Mouse (Mus musculus): ENCODE data around the gene Chrng. TPM values are rescaled to one million over a fixed set of nuclear protein-coding genes. Genes with fewer than 3 reads are reported as not detected.

The Chrng gene
- polyA plus RNA-seq, 1 experiment from 2014 or later = not detected

DNA sequence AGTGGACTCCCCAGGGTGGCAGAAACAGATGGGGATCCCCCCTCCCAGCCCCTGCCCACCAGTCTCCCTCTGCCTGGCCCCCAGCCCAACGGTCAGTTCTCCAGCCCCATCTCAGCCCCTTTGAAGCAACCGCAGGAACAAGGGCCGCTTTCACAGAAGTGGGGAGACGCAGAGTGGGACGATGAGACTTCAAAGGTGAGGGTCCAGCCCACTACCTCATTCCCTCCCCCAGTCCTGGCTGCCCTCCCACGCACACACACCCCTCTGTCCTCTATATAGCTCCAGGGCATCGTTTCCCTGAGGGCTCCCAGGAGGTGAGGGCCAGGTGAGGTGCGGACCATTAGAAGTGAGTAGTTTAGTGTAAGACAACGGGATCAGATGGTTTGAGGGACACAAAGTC is 21.4 kb upstream of the Chrng start, which contains the start of gene Prss56:
Prss56 (plus strand) TSS at position 301 of the 400 bp plus-strand sequence.
- Histone ChIP-seq H3K4me1 (replicated peaks; ENCODE audit: insufficient read depth, low read length) (no peaks in the 10 kb centered on the region), H3K27me3 (ENCODE audit: insufficient read depth, low read length) (peaks cover 30% of the 10 kb centered on the region), H3K27ac (no peak within 1 kb of the TSS), H3K9ac (ENCODE audit: low read depth, low read length) (no peak within 1 kb of the TSS), H3K9me3 (replicated peaks; ENCODE audit: low read length) (no peaks in the 10 kb centered on the region), H3K4me3 (replicated peaks; ENCODE audit: low read depth, low read length) (no peak within 1 kb of the TSS), H3K4me2 (ENCODE audit: low read length) (no peak within 1 kb of the TSS), H3K36me3 (ENCODE audit: insufficient read depth, low read length) (no peaks in the 10 kb centered on the region)
- TF ChIP-seq CTCF (IDR thresholded peaks at IDR 0.05; ENCODE audit: low read depth) = no peak
- WGBS = 26% methylated on average over 9 of the region's 9 CpGs
- ATAC-seq (replicated peaks; ENCODE audit: low FRiP score, low read depth) = no peak
- DNase-seq (ENCODE audit: low spot score) = no peak

DNA sequence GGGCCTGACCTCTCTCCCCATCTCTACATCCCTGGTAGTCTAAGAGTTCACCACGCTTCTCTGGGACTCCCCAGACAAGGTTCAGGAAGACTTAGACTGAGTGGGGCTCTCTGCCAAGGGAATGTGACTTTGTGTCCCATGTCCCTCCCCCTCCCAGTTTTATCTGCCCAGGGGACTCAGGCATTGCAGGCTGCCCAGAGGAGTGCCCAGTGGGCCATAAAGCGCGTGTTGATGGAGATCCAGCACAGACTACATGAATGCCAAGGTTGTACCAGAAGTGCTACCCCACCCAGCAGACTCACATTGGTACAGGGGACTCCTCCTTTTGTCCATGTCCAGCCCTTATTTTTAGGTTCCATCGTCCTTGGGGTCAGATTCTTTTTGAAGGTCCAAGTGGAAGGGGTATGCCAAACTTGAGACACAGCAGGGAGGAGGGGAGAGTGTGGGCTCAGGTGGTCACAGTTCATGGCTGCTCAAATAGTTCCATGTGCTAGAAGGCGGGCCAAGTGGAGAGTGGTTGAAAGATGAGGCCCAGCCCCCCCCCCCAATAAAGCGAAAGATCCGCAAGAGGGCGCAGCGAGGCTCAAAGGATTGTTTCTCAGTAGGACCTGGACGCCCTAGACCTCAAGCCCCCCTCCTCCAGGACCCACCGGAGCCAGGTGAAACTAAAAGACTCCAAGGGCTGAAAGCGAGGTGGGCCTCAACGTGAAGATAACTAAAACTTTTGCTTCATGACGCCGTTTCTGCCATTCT is 20.3 kb upstream of the Chrng start:
- H3K4me1 ChIP-seq (replicated peaks; ENCODE audit: insufficient read depth, low read length) = no peaks in the 10 kb centered on the region
- WGBS = 28% methylated on average over 15 of the region's 15 CpGs
- 0 out of 2 replicates have a peak, but pooled peaks have one; percentile 22 for TF ChIP-seq CTCF (IDR thresholded peaks at IDR 0.05; ENCODE audit: low read depth)
- H3K27me3 ChIP-seq (ENCODE audit: insufficient read depth, low read length) = peaks cover 30% of the 10 kb centered on the region
- H3K4me3 ChIP-seq (replicated peaks; ENCODE audit: low read depth, low read length) = no peak overlapping the region
- H3K9me3 ChIP-seq (replicated peaks; ENCODE audit: low read length) = no peaks in the 10 kb centered on the region
- DNase-seq (ENCODE audit: low spot score) = no peak
- no peak overlapping the region for H3K9ac ChIP-seq (ENCODE audit: low read depth, low read length)
- peak overlapping the region; percentile 27; the same call in 1 of the 2 replicates for H3K4me2 ChIP-seq (ENCODE audit: low read length)
- no peak for ATAC-seq (replicated peaks; ENCODE audit: low FRiP score, low read depth)
- no peaks in the 10 kb centered on the region for H3K36me3 ChIP-seq (ENCODE audit: insufficient read depth, low read length)
- H3K27ac ChIP-seq = no peak overlapping the region

DNA sequence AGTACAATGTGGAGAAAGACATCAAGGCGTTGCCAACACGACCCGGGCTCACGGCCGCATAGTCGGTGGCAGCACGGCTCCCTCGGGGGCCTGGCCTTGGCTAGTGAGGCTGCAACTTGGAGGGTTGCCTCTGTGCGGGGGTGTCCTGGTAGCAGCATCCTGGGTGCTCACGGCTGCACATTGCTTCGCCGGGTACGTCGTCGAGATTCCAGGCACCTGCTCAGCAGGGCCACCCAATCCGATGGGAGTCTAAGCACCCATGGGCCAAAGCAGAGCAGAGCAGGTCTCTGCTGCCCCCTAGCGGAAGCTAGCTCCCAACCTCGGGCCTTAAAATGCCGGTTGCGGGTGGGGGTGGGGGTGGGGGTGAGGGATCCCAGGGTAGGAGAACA is 19.7 kb upstream of the Chrng start:
- H3K9ac ChIP-seq (ENCODE audit: low read depth, low read length) = no peak overlapping the region
- DNase-seq (ENCODE audit: low spot score) (peak; percentile 64), ATAC-seq (replicated peaks; ENCODE audit: low FRiP score, low read depth) (peak; percentile 45; the same call in 1 of the 2 replicates)
- no peaks in the 10 kb centered on the region for H3K9me3 ChIP-seq (replicated peaks; ENCODE audit: low read length)
- TF ChIP-seq CTCF (IDR thresholded peaks at IDR 0.05; ENCODE audit: low read depth) = peak; percentile 72
- H3K4me1 ChIP-seq (replicated peaks; ENCODE audit: insufficient read depth, low read length) = no peaks in the 10 kb centered on the region
- H3K27ac ChIP-seq = no peak overlapping the region
- H3K4me3 ChIP-seq (replicated peaks; ENCODE audit: low read depth, low read length) = no peak overlapping the region
- H3K27me3 ChIP-seq (ENCODE audit: insufficient read depth, low read length) = peaks cover 30% of the 10 kb centered on the region
- no peaks in the 10 kb centered on the region for H3K36me3 ChIP-seq (ENCODE audit: insufficient read depth, low read length)
- H3K4me2 ChIP-seq (ENCODE audit: low read length) = peak overlapping the region; percentile 27; the same call in 1 of the 2 replicates
- WGBS = 6% methylated on average over 20 of the region's 20 CpGs

DNA sequence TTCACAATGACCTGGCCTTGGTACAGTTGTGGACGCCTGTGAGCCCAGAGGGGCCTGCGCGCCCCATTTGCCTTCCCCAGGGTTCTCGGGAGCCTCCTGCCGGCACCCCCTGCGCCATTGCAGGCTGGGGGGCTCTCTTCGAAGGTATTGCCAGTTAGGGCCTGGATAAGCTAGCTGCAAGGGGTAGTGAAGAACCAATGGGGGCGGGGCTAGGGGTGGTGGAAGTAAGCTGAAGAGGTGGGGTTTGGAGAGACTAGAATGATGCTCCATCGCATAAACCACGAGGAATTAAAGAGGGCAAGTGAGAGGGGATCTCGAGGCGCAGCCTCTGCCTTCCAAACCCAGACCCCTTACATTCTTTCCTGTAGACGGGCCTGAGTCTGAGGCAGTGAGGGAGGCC is 18.9 kb upstream of the Chrng start:
- ATAC-seq (replicated peaks; ENCODE audit: low FRiP score, low read depth) = no peak
- WGBS = 15% methylated on average over 13 of the region's 13 CpGs
- H3K9me3 ChIP-seq (replicated peaks; ENCODE audit: low read length) = no peaks in the 10 kb centered on the region
- H3K36me3 ChIP-seq (ENCODE audit: insufficient read depth, low read length) = no peaks in the 10 kb centered on the region
- no peak; the same call in 1 of the 2 replicates for TF ChIP-seq CTCF (IDR thresholded peaks at IDR 0.05; ENCODE audit: low read depth)
- H3K27me3 ChIP-seq (ENCODE audit: insufficient read depth, low read length) = peaks cover 30% of the 10 kb centered on the region
- H3K9ac ChIP-seq (ENCODE audit: low read depth, low read length) = no peak overlapping the region
- no peak overlapping the region for H3K27ac ChIP-seq
- no peak overlapping the region for H3K4me3 ChIP-seq (replicated peaks; ENCODE audit: low read depth, low read length)
- no peaks in the 10 kb centered on the region for H3K4me1 ChIP-seq (replicated peaks; ENCODE audit: insufficient read depth, low read length)
- no peak for DNase-seq (ENCODE audit: low spot score)
- H3K4me2 ChIP-seq (ENCODE audit: low read length) = no peak overlapping the region

DNA sequence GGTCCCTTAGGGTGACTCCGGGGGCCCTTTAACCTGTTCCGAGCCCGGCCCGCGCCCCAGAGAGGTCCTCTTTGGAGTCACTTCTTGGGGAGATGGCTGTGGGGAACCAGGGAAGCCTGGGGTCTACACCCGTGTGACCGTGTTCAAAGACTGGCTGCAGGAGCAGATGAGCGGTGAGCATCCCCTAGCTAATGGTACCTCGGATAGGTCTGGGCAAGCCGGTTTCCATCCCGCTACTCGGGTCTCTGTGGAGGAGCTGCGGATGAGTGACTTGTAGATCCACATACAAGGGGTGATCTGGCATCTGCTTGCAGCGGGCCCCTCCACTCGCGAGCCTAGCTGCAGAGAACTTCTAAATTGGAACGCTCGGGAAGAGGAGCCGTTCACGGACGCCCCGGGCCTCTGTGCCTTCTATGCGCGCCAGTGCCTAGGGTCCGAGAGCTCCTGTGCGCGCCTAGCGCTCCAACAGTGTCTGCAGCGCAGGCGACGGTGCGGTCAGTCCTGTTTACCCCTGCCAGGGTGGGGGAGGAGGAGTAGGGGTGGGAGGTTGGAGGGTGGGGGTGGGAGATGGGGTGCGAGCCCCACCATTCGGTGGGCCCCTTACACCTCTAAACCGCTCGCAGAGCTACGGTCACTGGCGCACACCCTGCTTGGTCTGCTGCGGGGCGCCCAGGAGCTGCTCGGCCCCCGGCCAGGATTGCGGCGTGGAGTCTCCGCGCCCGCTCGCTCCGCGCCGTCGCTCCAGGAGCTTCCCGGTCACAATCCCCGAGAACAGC is 18.0 kb upstream of the Chrng start:
- TF ChIP-seq CTCF (IDR thresholded peaks at IDR 0.05; ENCODE audit: low read depth) = no peak
- 2% methylated on average over 53 of the region's 54 CpGs for WGBS
- ATAC-seq (replicated peaks; ENCODE audit: low FRiP score, low read depth) (peak; percentile 18; the same call in 1 of the 2 replicates), DNase-seq (ENCODE audit: low spot score) (no peak)
- H3K9me3 ChIP-seq (replicated peaks; ENCODE audit: low read length) = no peaks in the 10 kb centered on the region
- peak overlapping the region; percentile 91 for H3K4me2 ChIP-seq (ENCODE audit: low read length)
- peaks cover 30% of the 10 kb centered on the region for H3K27me3 ChIP-seq (ENCODE audit: insufficient read depth, low read length)
- no peak overlapping the region for H3K27ac ChIP-seq
- peak overlapping the region; percentile 36 for H3K9ac ChIP-seq (ENCODE audit: low read depth, low read length)
- H3K4me3 ChIP-seq (replicated peaks; ENCODE audit: low read depth, low read length) = peak overlapping the region; percentile 39
- H3K36me3 ChIP-seq (ENCODE audit: insufficient read depth, low read length) = no peaks in the 10 kb centered on the region
- no peaks in the 10 kb centered on the region for H3K4me1 ChIP-seq (replicated peaks; ENCODE audit: insufficient read depth, low read length)

DNA sequence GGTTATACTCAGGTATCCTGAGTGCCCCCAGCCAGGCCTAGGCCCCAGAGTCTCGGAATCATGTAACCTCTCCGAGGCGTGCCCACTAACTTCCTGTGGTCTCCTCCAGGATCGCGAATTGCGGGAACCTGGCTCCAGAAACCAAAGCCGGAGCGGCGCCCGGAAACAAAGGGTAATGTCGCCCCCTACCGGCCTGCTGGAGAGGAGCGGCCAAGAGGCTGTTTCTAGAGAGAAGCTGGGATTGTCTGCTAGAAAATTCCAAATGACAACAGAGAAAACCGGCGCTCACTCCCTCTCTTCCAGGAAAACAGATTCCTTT is 17.5 kb upstream of the Chrng start:
- peak overlapping the region; percentile 36 for H3K9ac ChIP-seq (ENCODE audit: low read depth, low read length)
- peaks cover 30% of the 10 kb centered on the region for H3K27me3 ChIP-seq (ENCODE audit: insufficient read depth, low read length)
- 0% methylated on average over 15 of the region's 15 CpGs for WGBS
- peak; percentile 90 for TF ChIP-seq CTCF (IDR thresholded peaks at IDR 0.05; ENCODE audit: low read depth)
- no peaks in the 10 kb centered on the region for H3K36me3 ChIP-seq (ENCODE audit: insufficient read depth, low read length)
- DNase-seq (ENCODE audit: low spot score) (peak; percentile 91), ATAC-seq (replicated peaks; ENCODE audit: low FRiP score, low read depth) (peak; percentile 19; the same call in 1 of the 2 replicates)
- no peak overlapping the region for H3K27ac ChIP-seq
- H3K4me3 ChIP-seq (replicated peaks; ENCODE audit: low read depth, low read length) = peak overlapping the region; percentile 39
- H3K9me3 ChIP-seq (replicated peaks; ENCODE audit: low read length) = no peaks in the 10 kb centered on the region
- H3K4me1 ChIP-seq (replicated peaks; ENCODE audit: insufficient read depth, low read length) = no peaks in the 10 kb centered on the region
- peak overlapping the region; percentile 91 for H3K4me2 ChIP-seq (ENCODE audit: low read length)
